Comparison of ENCODE assay signal across 9 mouse cellular contexts in genomic region chr1:193256289-193256577, GRCm38 (mm10). TPM values are rescaled to one million over a fixed set of nuclear protein-coding genes. Genes with fewer than 3 reads are reported as not detected.
DNase-seq lines count a peak whose midpoint lies in the region; ATAC-seq and TF ChIP-seq lines count a peak whose summit lies in the region.
"Had no signal": no experiment of that assay in that cellular context is flagged by ENCODE, and none has a peak within 500 bp of the region (broad histone marks: within the 10 kb centered on the region; RNA-seq: fewer than 3 reads in every experiment).

No protein-coding gene starts in this region.

- H3K4me1 ChIP-seq in heart, adult 2 months (ENCODE audit: control insufficient read depth, insufficient read depth, low read length) = peaks cover 4% of the 10 kb centered on the region
- no peaks in the 10 kb centered on the region for H3K4me1 ChIP-seq in forebrain, embryonic 12.5 days
- H3K4me1 ChIP-seq in midbrain, postnatal 0 days (ENCODE audit: insufficient read depth, low read length) = no peaks in the 10 kb centered on the region

- no peak overlapping the region for H3K4me3 ChIP-seq in heart, adult 2 months
- no peak overlapping the region for H3K4me3 ChIP-seq in layer of hippocampus, adult 2 months
- no peak overlapping the region for H3K4me3 ChIP-seq in forebrain, embryonic 12.5 days (replicated peaks)
- no peak overlapping the region for H3K4me3 ChIP-seq in midbrain, postnatal 0 days (ENCODE audit: low read depth, low read length)
- H3K4me3 ChIP-seq: limb, embryonic 12.5 days had no signal

- no peaks in the 10 kb centered on the region; the same call in 1 of the 2 replicates for H3K27me3 ChIP-seq in heart, adult 2 months (ENCODE audit: control insufficient read depth, insufficient read depth, low read length)
- H3K27me3 ChIP-seq in forebrain, embryonic 12.5 days = no peaks in the 10 kb centered on the region
- no peaks in the 10 kb centered on the region for H3K27me3 ChIP-seq in midbrain, postnatal 0 days (ENCODE audit: insufficient read depth, low read length)
- H3K27me3 ChIP-seq: limb, embryonic 12.5 days had no signal

- H3K79me2 ChIP-seq in heart, adult 2 months (replicated peaks; ENCODE audit: control insufficient read depth, insufficient read depth, low read length) = no peaks in the 10 kb centered on the region; the same call in 1 of the 2 replicates

- no peaks in the 10 kb centered on the region for H3K9me3 ChIP-seq in forebrain, embryonic 12.5 days
- no peaks in the 10 kb centered on the region for H3K9me3 ChIP-seq in midbrain, postnatal 0 days (ENCODE audit: low read length)
- H3K9me3 ChIP-seq: limb, embryonic 12.5 days had no signal

- ATAC-seq in forebrain, embryonic 12.5 days (ENCODE audit: low FRiP score) = 0 out of 2 replicates have a peak, but pooled peaks have one; percentile 46
- ATAC-seq in midbrain, postnatal 0 days (ENCODE audit: low FRiP score) = peak; percentile 23

- H3K27ac ChIP-seq in heart, adult 2 months = peak overlapping the region; percentile 41
- H3K27ac ChIP-seq in layer of hippocampus, adult 2 months = peak overlapping the region; percentile 78
- no peak overlapping the region for H3K27ac ChIP-seq in forebrain, embryonic 12.5 days
- H3K27ac ChIP-seq in midbrain, postnatal 0 days (ENCODE audit: low read depth, low read length) = no peak overlapping the region
- H3K27ac ChIP-seq: limb, embryonic 12.5 days had no signal

- TF ChIP-seq CTCF in heart, adult 2 months (IDR thresholded peaks at IDR 0.05) = no peak
- no peak for TF ChIP-seq CTCF in layer of hippocampus, adult 2 months (conservative IDR thresholded peaks at IDR 0.05)
- TF ChIP-seq CTCF in midbrain, postnatal 0 days (IDR thresholded peaks at IDR 0.05) = no peak

- TF ChIP-seq EP300 in heart, adult 2 months (IDR thresholded peaks at IDR 0.05; ENCODE audit: insufficient read depth, low read depth, low read length) = no peak

- intact Hi-C loops in heart, adult 2 months (cut with DNase I) = no loop called here
- intact Hi-C loops in gastrocnemius, postnatal 14 days (cut with DNase I; ENCODE audit: low total_unique reads) = loop anchor here (5.0 kb wide), 1 partner anchor 116 kb away; the partner anchor contains the start of gene Camk1g

- no peak overlapping the region for H3K4me2 ChIP-seq in forebrain, embryonic 12.5 days
- no peak overlapping the region for H3K4me2 ChIP-seq in midbrain, postnatal 0 days (ENCODE audit: low read depth, low read length, poor library complexity, severe bottlenecking)
- H3K4me2 ChIP-seq: limb, embryonic 12.5 days had no signal

- peak overlapping the region; percentile 19 for H3K9ac ChIP-seq in heart, adult 2 months (ENCODE audit: low read depth, low read length)
- no peak overlapping the region for H3K9ac ChIP-seq in forebrain, embryonic 12.5 days
- no peak overlapping the region for H3K9ac ChIP-seq in midbrain, postnatal 0 days (replicated peaks; ENCODE audit: low read length, poor library complexity, severe bottlenecking)
- H3K9ac ChIP-seq: limb, embryonic 12.5 days had no signal

- no peaks in the 10 kb centered on the region; the same call in 1 of the 2 replicates for H3K36me3 ChIP-seq in heart, adult 2 months (ENCODE audit: control insufficient read depth, insufficient read depth, low read length)
- H3K36me3 ChIP-seq in forebrain, embryonic 12.5 days (replicated peaks) = no peaks in the 10 kb centered on the region
- H3K36me3 ChIP-seq in midbrain, postnatal 0 days (ENCODE audit: insufficient read depth, low read length) = no peaks in the 10 kb centered on the region
- H3K36me3 ChIP-seq: limb, embryonic 12.5 days had no signal

- no peak for DNase-seq in heart, adult 2 months
- DNase-seq in heart, adult 11 months = no peak
- DNase-seq in layer of hippocampus, adult 2 months (ENCODE audit: low spot score in 2 of 2) = no peak
- DNase-seq in layer of hippocampus, postnatal 25 days (ENCODE audit: extremely low spot score in 1 of 2, low spot score in 1 of 2) = no peak
- DNase-seq in midbrain, postnatal 0 days (ENCODE audit: low spot score) = no peak
- DNase-seq in thymus, postnatal 10 days (ENCODE audit: low spot score in 2 of 2) = no peak
- DNase-seq in gastrocnemius, postnatal 14 days = no peak

- no peak for TF ChIP-seq POLR2A in heart, adult 2 months (IDR thresholded peaks at IDR 0.05; ENCODE audit: insufficient read depth, low read depth, low read length)

RNA-seq across cellular contexts. Expression of gene Hsd11b1, which starts 7.6 kb away (rescaled TPM):
- 10 to 100 TPM; 10.5 to 15.1 TPM for total RNA-seq in heart, adult 2 months (2021)
- 18.8 and 20.9 TPM in 2 replicates for polyA plus RNA-seq in heart, adult 2 months (2012; rRNA removed)
- 10 to 100 TPM; 42.9 to 52.8 TPM for total RNA-seq in layer of hippocampus, adult 2 months (2021)
- total RNA-seq in layer of hippocampus, postnatal 25 days (2021) = 10 to 100 TPM; 47.4 to 53.4 TPM
- polyA plus RNA-seq in forebrain, embryonic 12.5 days (2016; fragmentation: Nextera tagmentation; extraction: Ambion mirVana) = not detected in 2 replicates
- 2.7 and 3.0 TPM in 2 replicates for total RNA-seq in midbrain, postnatal 0 days (2014; rRNA removed)
- 2.8 and 3.4 TPM in 2 replicates for polyA plus RNA-seq in midbrain, postnatal 0 days (2015; fragmentation: Nextera tagmentation; extraction: Ambion mirVana)
- 1 to 10 TPM; 5.7 to 7.0 TPM for total RNA-seq in gastrocnemius, postnatal 14 days (2021)

RNA-seq across cellular contexts. Expression of gene G0s2, which starts 16.8 kb away (rescaled TPM):
- 10 to 100 TPM; 44.8 to 57.9 TPM for total RNA-seq in heart, adult 2 months (2021)
- 200 and 229 TPM in 2 replicates for polyA plus RNA-seq in heart, adult 2 months (2012; rRNA removed)
- 10 to 100 TPM in 1 of 2 experiments, 1 to 10 TPM in 1; 8.5 to 10.0 TPM for total RNA-seq in layer of hippocampus, adult 2 months (2021)
- total RNA-seq in layer of hippocampus, postnatal 25 days (2021) = 10 to 100 TPM in 1 of 2 experiments, 1 to 10 TPM in 1; 9.3 to 11.2 TPM
- polyA plus RNA-seq in forebrain, embryonic 12.5 days (2016; fragmentation: Nextera tagmentation; extraction: Ambion mirVana) = 6.3 and 6.9 TPM in 2 replicates
- total RNA-seq in midbrain, postnatal 0 days (2014; rRNA removed) = 5.3 and 8.6 TPM in 2 replicates
- 5.8 and 6.5 TPM in 2 replicates for polyA plus RNA-seq in midbrain, postnatal 0 days (2015; fragmentation: Nextera tagmentation; extraction: Ambion mirVana)
- 10 to 100 TPM; 16.7 to 25.3 TPM for total RNA-seq in gastrocnemius, postnatal 14 days (2021)

RNA-seq across cellular contexts. Expression of gene Lamb3, which starts 48.7 kb away (rescaled TPM):
- 10 to 100 TPM; 11.4 to 11.9 TPM for total RNA-seq in heart, adult 2 months (2021)
- polyA plus RNA-seq in heart, adult 2 months (2012; rRNA removed) = 9.2 and 11.1 TPM in 2 replicates
- total RNA-seq in layer of hippocampus, adult 2 months (2021) = 1 to 10 TPM in 1 of 2 experiments, under 1 TPM in 1; 0.82 to 1.4 TPM
- total RNA-seq in layer of hippocampus, postnatal 25 days (2021) = under 1 TPM; 0.76 to 0.80 TPM
- polyA plus RNA-seq in forebrain, embryonic 12.5 days (2016; fragmentation: Nextera tagmentation; extraction: Ambion mirVana) = 0.31 and 0.77 TPM in 2 replicates
- 0.66 and 0.82 TPM in 2 replicates for total RNA-seq in midbrain, postnatal 0 days (2014; rRNA removed)
- polyA plus RNA-seq in midbrain, postnatal 0 days (2015; fragmentation: Nextera tagmentation; extraction: Ambion mirVana) = 1.1 and 1.4 TPM in 2 replicates
- total RNA-seq in gastrocnemius, postnatal 14 days (2021) = 1 to 10 TPM in 1 of 2 experiments, under 1 TPM in 1; 0.80 to 1.4 TPM

RNA-seq across cellular contexts. Expression of gene Traf3ip3, which starts 54.7 kb away (rescaled TPM):
- total RNA-seq in heart, adult 2 months (2021) = 1 to 10 TPM in 1 of 2 experiments, under 1 TPM in 1; 0.94 to 2.7 TPM
- polyA plus RNA-seq in heart, adult 2 months (2012; rRNA removed) = 1.9 and 2.2 TPM in 2 replicates
- 1 to 10 TPM; 1.6 to 2.4 TPM for total RNA-seq in layer of hippocampus, adult 2 months (2021)
- total RNA-seq in layer of hippocampus, postnatal 25 days (2021) = 1 to 10 TPM in 1 of 2 experiments, under 1 TPM in 1; 0.89 to 1.9 TPM
- 0.31 and 1.0 TPM in 2 replicates for polyA plus RNA-seq in forebrain, embryonic 12.5 days (2016; fragmentation: Nextera tagmentation; extraction: Ambion mirVana)
- 2.4 and 2.7 TPM in 2 replicates for total RNA-seq in midbrain, postnatal 0 days (2014; rRNA removed)
- 1.3 and 1.9 TPM in 2 replicates for polyA plus RNA-seq in midbrain, postnatal 0 days (2015; fragmentation: Nextera tagmentation; extraction: Ambion mirVana)
- 1 to 10 TPM; 6.0 to 8.4 TPM for total RNA-seq in gastrocnemius, postnatal 14 days (2021)

Comparison
In these comparisons a context has a peak if more than half of its experiments do, and no peak if none do; other contexts are left out.
1. H3K27ac ChIP-seq: peak in heart, adult 2 months (single experiment) and layer of hippocampus, adult 2 months (single experiment); none in forebrain, embryonic 12.5 days (single experiment) and midbrain, postnatal 0 days (single experiment).